Mouse (Mus musculus) cortical plate, adult 2 months (tissue): ENCODE measurements around the gene Ppm1b.

Experiments
- CTCF ChIP-seq: fragments of 200-500 bp; IDR thresholded peaks from 2 replicates; pipeline ENCODE4 v1.5.1; 2011; ENCODE audit warnings: mild to moderate bottlenecking, control low read depth, low read length; ENCODE audit not compliant: insufficient read depth; ENCODE audit errors: extremely low read depth
- POLR2A ChIP-seq: fragments of 200-500 bp; IDR thresholded peaks from 2 replicates; pipeline ENCODE4 v1.6.1; 2011; ENCODE audit warnings: mild to moderate bottlenecking, low read length, control low read depth; ENCODE audit not compliant: insufficient read depth; ENCODE audit errors: extremely low read depth

DNA sequence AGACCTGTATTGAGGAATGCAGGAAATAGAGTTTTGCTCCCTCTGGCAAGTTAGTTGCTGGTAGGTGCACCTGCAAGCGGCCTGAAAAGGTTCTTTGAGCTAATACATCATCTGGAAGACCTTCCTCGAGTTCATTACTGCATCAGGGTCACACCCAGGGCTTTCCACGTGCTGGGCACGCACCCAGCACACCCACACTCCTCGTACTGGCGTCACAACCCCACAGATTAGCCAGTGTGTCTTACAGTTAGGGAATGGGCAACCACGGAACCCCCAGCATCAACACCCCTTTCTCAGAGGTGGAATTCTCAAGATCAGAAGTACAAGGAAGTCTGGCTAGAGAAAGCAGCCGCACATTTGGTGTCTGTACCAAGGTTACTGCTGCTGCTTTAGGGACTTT, 67.7 kb downstream of the Ppm1b start:
- TF ChIP-seq CTCF (no peak), POLR2A (no peak)
